Mouse (Mus musculus): ENCODE data around the gene Gm5725.
"Not testable (repeated sequence)": the region's sequence is repeated elsewhere in the genome, so short reads cannot be mapped to it uniquely, and the experiment has no call there.

The Gm5725 gene

DNA sequence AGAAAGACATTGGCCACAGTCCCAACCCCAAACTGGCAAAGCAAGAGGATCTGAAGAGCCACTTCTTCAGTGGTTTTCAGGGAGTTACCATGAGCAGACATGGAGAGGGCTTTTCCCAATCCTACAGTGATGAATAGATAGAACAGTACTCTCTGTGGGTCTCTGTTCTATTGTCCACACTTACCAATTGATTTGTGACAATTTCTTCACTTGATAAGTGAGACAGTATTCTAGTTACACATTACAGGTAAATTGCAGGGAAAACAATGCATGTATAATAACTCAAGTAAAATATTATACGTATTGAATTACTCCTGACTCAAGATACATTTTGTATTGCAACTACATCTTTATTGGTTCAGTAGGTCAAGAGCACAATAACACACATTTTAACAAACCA, at the start of gene Gm5725:
Gene Gm5725 (minus strand): TSS at position 101 of the 400 bp plus-strand sequence.
- ATAC-seq (ENCODE audit: insufficient number of reproducible peaks, low FRiP score, low TSS enrichment): not testable (repeated sequence)

DNA sequence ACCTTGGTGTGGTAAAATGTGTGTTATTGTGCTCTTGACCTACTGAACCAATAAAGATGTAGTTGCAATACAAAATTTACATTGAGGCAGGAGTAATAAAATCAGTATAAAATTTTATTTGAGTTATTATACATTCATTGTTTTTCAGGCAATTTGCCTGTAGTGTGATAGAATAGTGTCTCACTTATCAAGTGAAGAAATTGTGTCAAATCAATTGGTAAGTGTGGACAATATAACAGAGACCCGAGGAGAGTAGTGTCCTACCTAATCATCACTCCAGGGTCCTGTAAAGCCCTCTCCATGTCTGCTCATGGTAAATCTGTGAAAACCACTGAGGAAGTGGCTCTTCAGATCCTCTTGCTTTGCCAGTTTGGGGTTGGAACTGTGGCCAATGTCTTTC, 12.0 kb downstream of the Gm5725 start, which contains the start of gene Vmn1r135:
Gene Vmn1r135 (plus strand): TSS at position 301 of the 400 bp plus-strand sequence.
- ATAC-seq (ENCODE audit: insufficient number of reproducible peaks, low FRiP score, low TSS enrichment): not testable (repeated sequence)

DNA sequence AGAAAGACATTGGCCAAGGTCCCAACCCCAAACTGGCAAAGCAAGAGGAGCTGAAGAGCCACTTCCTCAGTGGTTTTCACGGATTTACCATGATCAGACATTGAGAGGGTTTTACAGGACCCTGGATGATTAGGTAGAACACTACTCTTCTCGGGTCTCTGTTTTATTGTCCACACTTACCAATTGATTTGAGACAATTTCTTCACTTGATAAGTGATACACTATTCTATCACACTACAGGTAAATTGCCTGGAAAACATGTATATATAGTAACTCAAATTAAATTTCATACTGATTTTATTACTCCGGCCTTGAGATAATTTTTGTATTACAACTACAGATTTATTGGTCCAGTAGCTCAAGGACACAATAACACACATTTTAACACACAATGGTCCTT, 47.4 kb downstream of the Gm5725 start, which contains the start of gene Gm4177:
Gene Gm4177 (minus strand): TSS at position 101 of the 400 bp plus-strand sequence.
- not testable (repeated sequence) for ATAC-seq (ENCODE audit: insufficient number of reproducible peaks, low FRiP score, low TSS enrichment)
